Mouse (Mus musculus): ENCODE measurements around the gene Atp1a1.
A peak's percentile ranks its signal among the peaks of the same experiment; 100 is the strongest.

Gene Atp1a1

DNA sequence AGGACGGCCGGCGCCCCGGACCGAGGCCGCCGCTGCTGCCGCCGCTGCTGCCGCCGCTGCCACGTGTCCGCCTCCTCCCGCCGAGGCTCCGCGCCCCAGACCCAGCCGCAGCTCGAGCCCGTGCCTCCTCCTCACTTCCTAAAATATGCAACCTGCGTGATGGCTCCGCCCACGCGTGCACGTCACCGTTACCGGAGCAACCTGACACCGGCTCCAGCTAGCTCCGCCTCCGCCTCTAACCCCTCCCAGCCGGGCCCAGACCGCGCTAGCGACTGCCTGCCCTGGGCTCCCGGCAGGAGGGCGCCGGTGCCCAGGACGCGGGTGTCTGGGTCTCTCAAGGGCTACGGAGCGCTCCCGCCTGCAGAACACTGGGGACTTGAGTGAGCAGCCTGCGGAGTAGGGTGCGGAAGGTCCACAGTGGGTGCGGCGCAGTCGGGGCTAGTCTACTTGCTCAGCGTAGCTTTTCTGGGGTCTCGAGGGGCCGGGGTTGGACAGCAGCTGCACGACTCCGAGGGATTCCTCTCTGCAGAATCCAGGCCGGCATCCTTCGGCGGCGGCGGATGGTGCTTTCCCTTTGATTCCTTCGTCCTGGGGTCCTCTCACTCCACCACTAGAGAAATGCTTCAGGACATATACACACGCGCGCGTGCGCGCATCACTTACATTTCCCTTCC is at the start of gene Atp1a1:
Atp1a1 (minus strand) TSS at position 135 of the 674 bp plus-strand sequence.
- DNase-seq (ENCODE audit: low read depth) = peak; percentile 98

DNA sequence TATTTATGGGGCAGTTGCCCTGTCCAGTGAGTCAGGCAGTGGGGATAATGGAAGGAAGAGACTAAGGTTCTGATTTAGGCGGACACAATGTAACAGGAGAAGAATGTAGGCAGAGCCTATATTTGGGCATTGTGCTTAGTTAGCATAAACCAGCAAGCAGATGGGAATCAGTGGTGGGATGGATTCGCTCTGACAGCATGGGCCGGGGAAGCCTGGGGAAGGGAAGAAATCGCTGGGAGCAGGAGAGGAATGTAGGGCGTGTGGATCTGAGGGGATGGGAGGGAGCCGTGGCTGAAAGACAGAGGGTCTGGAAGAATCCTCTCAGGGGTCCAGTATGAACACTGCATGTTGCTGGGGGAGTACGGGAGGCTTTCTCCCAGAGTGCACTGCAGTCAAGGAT is 49.0 kb upstream of the Atp1a1 start:
- no peak for DNase-seq (ENCODE audit: low read depth)

GRCm38 (mm10) chr3:101652967-101653366 is 48.5 kb upstream of the Atp1a1 start:
- no peak for DNase-seq (ENCODE audit: low read depth)

DNA sequence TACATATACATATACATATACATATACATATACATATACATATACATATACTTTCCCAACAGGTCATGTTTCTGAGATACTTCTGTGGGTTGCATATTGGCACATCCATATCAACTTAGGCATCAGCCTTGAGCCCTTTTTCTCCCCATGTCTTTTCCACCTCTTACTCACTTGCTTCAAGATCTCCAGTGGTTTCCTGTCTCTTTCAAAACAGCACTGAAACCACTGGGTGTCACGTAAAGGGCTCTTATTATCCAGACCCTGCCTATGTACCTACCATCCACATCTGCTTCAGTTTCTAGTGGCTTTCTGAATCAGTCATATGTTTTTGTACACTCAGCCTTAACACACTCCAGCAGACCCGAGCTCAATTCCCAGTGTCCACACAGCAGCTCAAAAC is 45.8 kb upstream of the Atp1a1 start:
- no peak for DNase-seq (ENCODE audit: low read depth)

DNA sequence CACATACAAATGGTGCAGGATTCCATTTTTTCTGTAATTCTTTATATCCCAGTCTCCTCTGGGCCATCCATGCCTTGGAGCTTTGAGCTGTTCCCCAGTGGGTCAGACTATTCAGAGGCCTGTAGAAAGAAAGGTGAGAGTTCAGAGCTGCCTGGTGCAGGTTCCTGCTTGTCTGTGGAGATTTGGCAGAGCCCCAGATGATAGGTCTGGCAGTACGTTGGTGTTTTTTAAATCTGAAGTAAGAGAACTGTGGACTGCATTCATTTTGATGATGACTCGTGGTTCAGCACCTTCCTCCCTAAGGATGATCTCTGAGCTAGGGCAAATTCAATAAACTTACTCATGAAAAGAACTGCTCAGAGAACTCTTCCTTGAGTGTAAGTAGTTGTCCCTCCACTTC is 44.8 kb upstream of the Atp1a1 start:
- DNase-seq (ENCODE audit: low read depth) = no peak

DNA sequence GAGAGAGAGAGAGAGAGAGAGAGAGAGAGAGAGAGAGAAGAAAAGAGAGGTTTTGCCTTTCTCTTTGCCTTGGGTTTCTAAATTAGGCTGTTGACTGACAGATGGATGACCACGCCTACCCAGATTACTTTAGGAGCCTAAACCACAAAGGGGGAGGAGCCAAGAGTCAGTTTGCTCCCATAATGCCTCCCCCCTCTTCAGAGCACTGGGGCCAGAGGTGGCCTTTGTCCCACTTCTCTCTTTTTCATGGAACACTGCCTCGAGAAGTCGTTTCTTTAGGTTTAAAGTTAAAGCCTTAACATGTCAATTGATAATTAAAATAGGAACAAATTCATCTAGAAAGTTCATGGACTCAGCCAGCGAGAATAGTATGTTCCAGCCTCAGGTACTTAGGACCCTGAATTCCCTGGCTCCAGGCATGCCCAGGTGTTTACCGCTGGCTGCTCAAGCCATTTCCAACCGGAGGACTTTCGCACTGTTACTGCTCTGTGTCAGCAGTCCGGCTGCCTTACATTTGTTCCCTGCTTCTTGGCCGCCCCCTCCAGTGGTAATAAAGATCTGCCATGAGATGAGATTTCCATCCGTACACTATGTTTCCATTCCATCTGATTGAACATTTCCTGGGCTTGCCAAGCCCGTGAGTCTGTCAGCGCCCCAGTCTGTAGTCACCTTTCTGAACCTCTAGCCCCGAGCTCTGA is 43.8 kb upstream of the Atp1a1 start:
- DNase-seq (ENCODE audit: low read depth) = peak; percentile 42

DNA sequence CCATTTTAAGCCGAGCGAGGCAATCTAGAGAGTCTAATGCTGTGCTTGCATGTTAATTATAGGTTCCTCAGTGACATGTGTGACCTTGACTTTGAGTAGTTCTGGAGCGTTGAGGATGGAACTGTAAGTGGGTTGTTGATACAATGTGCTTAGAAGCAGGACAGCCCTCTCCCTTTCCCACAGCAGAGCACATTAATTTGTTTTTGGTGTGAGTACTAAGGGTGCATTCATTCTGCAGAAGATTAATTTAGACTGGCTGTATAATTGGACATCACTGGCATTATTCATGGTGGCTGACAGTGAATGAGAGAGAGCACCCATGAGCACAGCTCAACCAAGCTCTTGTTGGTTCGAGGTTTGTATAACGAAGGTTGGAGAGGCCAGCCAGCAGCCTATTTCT is 42.3 kb upstream of the Atp1a1 start:
- no peak for DNase-seq (ENCODE audit: low read depth)

DNA sequence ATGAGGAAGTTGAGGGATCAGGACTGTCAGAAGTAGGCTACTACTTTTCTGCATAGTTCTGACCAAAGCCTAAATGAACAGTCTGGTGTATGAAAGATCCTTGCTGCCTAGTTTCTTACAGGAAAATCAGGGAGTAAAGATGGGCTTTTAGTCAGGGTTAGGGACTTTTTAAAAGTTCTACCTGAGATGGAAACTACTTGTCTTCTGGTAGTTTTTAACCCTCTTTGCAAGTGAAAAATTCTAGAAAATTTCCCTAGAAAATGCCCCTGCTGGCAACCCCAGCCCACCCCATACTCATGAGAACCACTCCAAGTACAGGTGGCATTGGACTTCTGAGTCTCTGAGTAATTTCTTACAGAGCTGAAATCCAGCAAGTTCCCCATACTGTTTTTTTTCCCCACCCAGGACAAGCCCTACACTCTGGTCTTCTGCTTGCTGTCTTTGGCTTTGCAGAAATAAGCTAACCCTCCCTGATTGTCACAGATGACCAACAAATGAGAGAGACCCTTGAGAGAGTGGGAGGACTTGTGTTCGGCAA is 41.2 kb upstream of the Atp1a1 start:
- DNase-seq (ENCODE audit: low read depth) = no peak

DNA sequence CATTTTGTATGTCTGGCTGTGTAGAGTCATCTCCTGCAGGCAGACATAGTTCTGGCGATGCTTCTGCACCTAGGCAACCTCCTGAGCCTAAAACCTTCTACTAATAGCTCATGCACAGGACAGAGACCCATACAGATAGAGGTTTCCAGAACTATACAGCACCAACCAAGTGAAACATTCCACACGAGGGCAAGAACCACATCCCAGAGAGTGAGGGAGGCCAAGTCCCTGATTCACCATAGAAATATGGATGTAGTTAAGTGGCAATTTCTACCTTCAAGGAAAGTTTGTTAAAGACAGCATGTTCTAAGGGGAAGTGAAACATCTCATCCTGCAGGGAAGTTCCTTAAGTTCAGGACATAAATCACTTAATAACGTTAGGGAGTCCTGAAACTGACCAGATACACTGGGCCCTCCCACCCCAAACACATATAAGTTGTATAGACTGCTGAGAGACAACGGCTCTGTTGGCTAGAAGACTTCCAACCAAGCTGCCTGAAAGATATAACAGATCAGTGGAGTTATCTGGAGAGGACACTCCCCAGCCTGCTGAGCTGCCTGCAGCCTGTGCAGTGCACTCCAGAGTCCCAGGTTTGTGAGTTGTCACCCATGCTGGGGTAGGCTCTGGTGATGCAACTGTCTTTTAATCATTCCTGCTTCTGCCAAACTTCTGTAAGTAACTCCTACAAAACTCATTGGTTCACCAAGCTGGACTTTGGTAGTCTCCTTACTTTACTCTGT is 39.7 kb upstream of the Atp1a1 start:
- DNase-seq (ENCODE audit: low read depth) = no peak

GRCm38 (mm10) chr3:101643264-101643663 is 38.8 kb upstream of the Atp1a1 start:
- no peak for DNase-seq (ENCODE audit: low read depth)

DNA sequence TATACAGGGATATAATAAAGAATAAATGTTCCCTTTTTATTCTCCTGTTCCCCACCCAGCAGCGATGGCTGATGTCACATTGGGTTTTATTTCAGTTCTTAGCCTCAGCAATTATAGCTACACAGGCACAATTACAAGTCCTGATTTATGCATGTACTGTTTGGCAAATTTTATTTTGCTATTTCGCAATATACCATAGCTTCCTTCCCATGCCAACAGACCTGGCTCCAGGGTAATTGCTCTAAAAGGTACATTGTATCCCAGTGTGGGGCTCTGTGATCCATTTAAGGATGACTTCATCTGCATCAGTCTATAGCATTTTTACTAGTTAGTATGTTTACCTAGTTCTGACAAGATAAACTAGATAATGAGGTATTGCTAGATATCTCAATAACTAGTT is 33.7 kb upstream of the Atp1a1 start:
- no peak for DNase-seq (ENCODE audit: low read depth)

DNA sequence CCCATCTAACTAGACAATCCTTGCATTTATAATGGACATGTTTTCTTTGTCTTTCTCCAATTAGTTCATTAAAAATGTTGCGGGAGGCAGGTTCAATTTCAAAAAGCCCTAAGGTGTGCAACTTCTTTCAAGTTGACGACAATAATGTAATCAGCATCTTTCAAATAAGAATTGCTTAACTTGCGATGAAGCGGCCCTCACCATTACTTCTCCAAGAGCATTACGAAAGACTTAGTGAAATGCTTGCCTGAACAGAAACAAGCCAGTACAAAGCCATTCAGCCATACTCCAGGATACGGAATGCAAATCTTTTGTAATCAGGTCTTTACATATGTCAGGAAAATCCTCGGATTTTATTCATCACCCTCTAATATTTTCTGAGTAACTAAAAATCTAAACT is 32.0 kb upstream of the Atp1a1 start:
- DNase-seq (ENCODE audit: low read depth) = no peak

DNA sequence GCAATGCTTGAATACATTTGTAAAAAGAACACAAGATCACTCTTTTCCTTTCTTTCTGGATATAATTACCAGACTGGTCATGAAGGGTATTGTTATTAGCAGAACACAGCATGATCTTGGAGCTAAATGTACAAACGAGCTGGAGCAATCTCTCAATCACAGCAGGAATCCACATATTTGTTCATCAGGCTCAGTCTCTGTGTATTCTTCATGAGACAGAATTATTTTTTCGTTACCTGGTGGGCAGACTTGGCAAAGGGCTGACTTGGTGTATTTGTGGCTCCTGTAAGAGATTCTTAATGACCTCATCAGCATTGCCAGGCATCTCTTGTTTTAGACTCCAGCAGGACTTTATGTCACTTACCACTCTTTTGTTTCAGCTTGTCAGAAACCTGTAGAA is 31.6 kb upstream of the Atp1a1 start:
- DNase-seq (ENCODE audit: low read depth) = no peak

GRCm38 (mm10) chr3:101634141-101634900 is 29.8 kb upstream of the Atp1a1 start:
- DNase-seq (ENCODE audit: low read depth) = no peak

DNA sequence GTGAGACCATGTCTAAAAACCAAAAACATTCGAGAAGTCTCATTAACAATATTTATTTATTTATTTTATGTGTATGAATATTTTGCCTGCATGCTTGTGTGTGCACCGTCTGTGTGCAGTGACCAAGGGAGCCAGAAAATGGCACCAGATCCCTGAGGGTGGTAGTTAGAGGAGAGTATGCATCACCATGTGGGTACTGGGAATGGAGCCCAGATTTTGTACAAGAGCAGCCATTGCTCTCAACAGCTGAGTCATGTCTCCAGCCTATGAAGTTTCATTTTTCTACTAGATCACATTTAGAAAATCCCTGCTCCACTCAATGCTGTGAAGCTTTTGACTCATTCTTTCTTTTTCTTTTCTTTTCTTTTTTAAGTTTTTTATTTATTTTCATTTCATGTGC is 23.8 kb upstream of the Atp1a1 start:
- DNase-seq (ENCODE audit: low read depth) = no peak

GRCm38 (mm10) chr3:101624287-101624686 is 19.8 kb upstream of the Atp1a1 start:
- no peak for DNase-seq (ENCODE audit: low read depth)

DNA sequence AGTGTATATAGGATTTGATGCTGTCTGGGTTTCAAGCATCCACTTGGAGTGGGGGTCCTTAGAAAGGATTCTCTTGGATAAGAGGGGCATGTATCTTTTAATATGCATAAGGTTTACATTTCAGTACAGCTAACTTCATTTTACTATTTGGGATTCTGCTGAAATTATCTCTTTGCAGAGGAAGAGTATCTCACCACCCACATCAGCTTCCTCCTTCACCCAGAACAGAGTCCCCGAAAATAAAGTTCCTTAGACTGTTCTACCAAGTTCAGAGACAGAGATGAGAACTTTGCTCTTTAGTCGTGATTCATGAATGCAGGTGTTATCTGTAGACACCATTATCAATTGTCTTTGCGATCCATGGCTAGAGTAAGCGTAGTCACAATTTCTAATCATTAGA is 14.5 kb upstream of the Atp1a1 start:
- DNase-seq (ENCODE audit: low read depth) = no peak

DNA sequence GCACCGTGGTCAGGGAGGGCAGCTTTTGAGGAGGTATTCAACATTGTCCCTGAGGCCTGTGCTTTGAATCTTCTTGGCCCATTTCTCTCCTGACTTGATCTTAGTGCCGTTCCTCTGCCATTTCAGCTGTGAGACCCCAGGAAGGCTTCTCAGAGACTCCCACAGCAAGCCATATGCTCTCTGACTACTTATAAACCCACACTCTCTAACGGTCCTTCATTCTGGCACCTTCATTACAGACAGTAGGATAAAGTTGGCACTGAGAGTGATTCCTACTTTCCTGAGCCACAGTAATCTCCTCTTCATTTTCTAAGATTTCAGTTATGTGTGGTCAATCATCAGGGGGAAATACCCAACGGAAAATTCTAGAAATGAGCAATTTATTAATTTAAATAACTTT is 14.0 kb upstream of the Atp1a1 start:
- DNase-seq (ENCODE audit: low read depth) = no peak

GRCm38 (mm10) chr3:101617451-101617850 is 13.0 kb upstream of the Atp1a1 start:
- DNase-seq (ENCODE audit: low read depth) = no peak

- DNase-seq (ENCODE audit: low read depth) = no peak
These were observed 12.5 kb upstream of the Atp1a1 start for GRCm38 (mm10) chr3:101617007-101617406.

DNA sequence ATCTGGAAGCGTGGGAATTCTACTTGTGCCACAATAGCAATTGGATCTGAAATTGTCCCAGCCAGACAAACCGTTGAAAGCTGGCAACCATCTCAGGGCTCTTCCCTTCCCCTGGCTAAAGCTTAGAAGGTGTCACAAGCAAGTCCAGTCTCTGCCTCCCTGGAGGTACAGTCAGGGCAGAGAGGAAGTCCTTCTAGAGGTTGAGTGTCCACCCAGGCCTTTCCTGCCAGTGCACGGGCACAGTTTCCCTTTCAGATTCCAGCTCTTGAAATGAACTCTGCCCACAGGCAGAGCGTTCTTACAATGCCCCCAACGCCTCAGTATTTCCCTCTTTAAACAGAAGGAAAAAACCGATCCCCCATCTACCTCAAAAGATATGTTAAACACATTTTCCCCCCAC is 11.4 kb upstream of the Atp1a1 start:
- DNase-seq (ENCODE audit: low read depth) = no peak

- no peak for DNase-seq (ENCODE audit: low read depth)
These were observed 7.5 kb upstream of the Atp1a1 start for GRCm38 (mm10) chr3:101611813-101612491.
